Mouse (Mus musculus): Measurements from ENCODE around the gene Arhgap23.

DNA sequence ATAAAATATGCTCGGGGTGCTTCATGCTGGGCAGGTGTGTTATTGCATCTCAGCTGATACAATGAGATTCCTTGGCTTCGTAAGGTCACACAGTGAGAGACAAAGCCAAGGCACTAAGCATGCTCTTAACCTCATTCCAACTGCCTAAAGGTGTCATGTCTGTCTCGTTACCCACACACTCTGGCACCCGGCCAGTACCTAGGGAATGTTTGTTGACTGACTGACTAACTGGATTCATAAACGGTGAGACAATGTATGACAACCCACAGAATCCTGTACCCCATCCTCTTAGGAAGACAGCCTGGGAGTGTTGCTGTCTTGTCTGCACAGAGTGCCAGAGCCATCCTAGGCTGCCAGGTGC, 4.2 kb downstream of the Arhgap23 start:
- TF ChIP-seq CTCF (IDR thresholded peaks at IDR 0.05; ENCODE audit: low read depth) (no peak), EP300 (optimal IDR thresholded peaks at IDR 0.05) (no peak)

Measured in stomach, postnatal 0 days (tissue).